Mouse (Mus musculus) left cerebral cortex, adult 2 months (tissue): Measurements from ENCODE around the gene Ascl4. TPM values are rescaled to one million over a fixed set of nuclear protein-coding genes. Genes with fewer than 3 reads are reported as not detected.
A peak's percentile ranks its signal among the peaks of the same experiment; 100 is the strongest.

ENCODE experiments used
- DNase-seq, 2 experiments: peaks; one replicate each; pipeline ENCODE4 v3.0.0; 2021 to 2022; ENCODE audit warnings: low spot score in 2 of 2, mixed read lengths in 1 of 2; ENCODE audit errors: extremely low spot score in 1 of 2
- H3K27ac ChIP-seq: fragments of 200-600 bp; 2 replicates; pipeline ENCODE4 v1.8.1; 2022
- H3K4me3 ChIP-seq: fragments of 200-600 bp; 2 replicates; pipeline ENCODE4 v1.8.1; 2022
- CTCF ChIP-seq: fragments of 200-600 bp; IDR thresholded peaks from 2 replicates; pipeline ENCODE4 v1.8.1; 2022; ENCODE audit warnings: antibody characterized with exemption, mild to moderate bottlenecking, moderate library complexity
- intact Hi-C: fragments of 180-260 bp; cut with DNase I; formaldehyde crosslinking; loops from one replicate; pipeline ENCODE4 v1.15.1; 2025
- total RNA-seq, 2 experiments: library from RNA; stranded (reverse); gene quantifications; 2 replicates each; pipeline ENCODE4 v1.2.3; 2021

Ascl4 gene
- total RNA-seq, 2 experiments from 2014 or later = 0.23 TPM; not detected in 1

- intact Hi-C loops = no loop called here
- TF ChIP-seq CTCF = no peak
- Histone ChIP-seq H3K4me3 (no peak overlapping the region), H3K27ac (no peak overlapping the region)
- DNase-seq = no peak
Observed at GRCm38 (mm10) chr10:85953401-85953800, 25.9 kb downstream of the Ascl4 start.

GRCm38 (mm10) chr10:85954429-85954828, 26.9 kb downstream of the Ascl4 start:
- TF ChIP-seq CTCF = no peak
- no peak overlapping the region for H3K27ac ChIP-seq
- no peak for DNase-seq
- no peak overlapping the region for H3K4me3 ChIP-seq
- intact Hi-C loops = no loop called here

GRCm38 (mm10) chr10:85956871-85957419, 29.5 kb downstream of the Ascl4 start:
- TF ChIP-seq CTCF = no peak
- H3K27ac ChIP-seq = peak overlapping the region; percentile 89
- peak overlapping the region; percentile 59 for H3K4me3 ChIP-seq
- intact Hi-C loops = no loop called here
- no peak for DNase-seq

- DNase-seq = peak; percentile 98 to 100
- Histone ChIP-seq H3K4me3 (peak within 1 kb of the TSS; percentile 59), H3K27ac (peak within 1 kb of the TSS; percentile 89)
- no peak for TF ChIP-seq CTCF
- intact Hi-C loops = no loop called here
Observed at GRCm38 (mm10) chr10:85957464-85957950, 30.0 kb downstream of the Ascl4 start, which contains the start of gene Rtcb. Rtcb (minus strand) TSS chr10:85957823.

GRCm38 (mm10) chr10:85962897-85963296, 35.4 kb downstream of the Ascl4 start:
- no peak for DNase-seq
- no peak overlapping the region for H3K4me3 ChIP-seq
- no peak overlapping the region for H3K27ac ChIP-seq
- TF ChIP-seq CTCF = no peak
- intact Hi-C loops = loop anchor here (2.0 kb wide), 1 partner anchor 58 kb away; the partner anchor contains the start of gene Fbxo7

GRCm38 (mm10) chr10:85964316-85964715, 36.8 kb downstream of the Ascl4 start:
- no peak overlapping the region for H3K4me3 ChIP-seq
- no peak overlapping the region for H3K27ac ChIP-seq
- no peak for TF ChIP-seq CTCF
- intact Hi-C loops = no loop called here
- no peak for DNase-seq

- DNase-seq = no peak
- Histone ChIP-seq H3K27ac (no peak overlapping the region), H3K4me3 (no peak overlapping the region)
- no peak for TF ChIP-seq CTCF
- intact Hi-C loops = loop anchor here (5.0 kb wide), 2 partner anchors 101 to 331 kb away; no protein-coding TSS in a partner anchor
Observed at GRCm38 (mm10) chr10:85966476-85966875, 39.0 kb downstream of the Ascl4 start.

- intact Hi-C loops = loop anchor here (2.0 to 5.0 kb wide), 3 partner anchors 100 to 497 kb away; no protein-coding TSS in a partner anchor
Observed at GRCm38 (mm10) chr10:85967411-85968156, 40.1 kb downstream of the Ascl4 start.

GRCm38 (mm10) chr10:85968157-85968634, 40.7 kb downstream of the Ascl4 start:
- Histone ChIP-seq H3K27ac (no peak overlapping the region), H3K4me3 (no peak overlapping the region)
- TF ChIP-seq CTCF = peak; percentile 95
- peak; percentile 81 to 89 for DNase-seq
- intact Hi-C loops = loop anchor here (2.0 to 5.0 kb wide), 3 partner anchors 99 to 497 kb away; no protein-coding TSS in a partner anchor

More at GRCm38 (mm10) chr10:85967411-85968156, 40.1 kb downstream of the Ascl4 start:
- TF ChIP-seq CTCF = no peak
- H3K27ac ChIP-seq = no peak overlapping the region
- H3K4me3 ChIP-seq = no peak overlapping the region
- DNase-seq = no peak

- intact Hi-C loops = loop anchor here (2.0 to 5.0 kb wide), 3 partner anchors 99 to 496 kb away; no protein-coding TSS in a partner anchor
- no peak for DNase-seq
- Histone ChIP-seq H3K4me3 (no peak overlapping the region), H3K27ac (no peak overlapping the region)
- TF ChIP-seq CTCF = no peak
Observed at GRCm38 (mm10) chr10:85968731-85969130, 41.2 kb downstream of the Ascl4 start.

- Histone ChIP-seq H3K27ac (no peak overlapping the region), H3K4me3 (no peak overlapping the region)
- intact Hi-C loops = loop anchor here (2.0 to 5.0 kb wide), 4 partner anchors 42 to 495 kb away; partner anchors contain the start of gene Bpifc
- TF ChIP-seq CTCF = no peak
- no peak for DNase-seq
Observed at GRCm38 (mm10) chr10:85969894-85970620, 42.6 kb downstream of the Ascl4 start.
